Mouse (Mus musculus): Measurements from ENCODE around the gene Gm10271.

Gene Gm10271

GRCm38 (mm10) chr10:116932418-116932817, 40.0 kb downstream of the Gm10271 start:
- no peak for DNase-seq (ENCODE audit: low read depth, low spot score)

- no peak for DNase-seq (ENCODE audit: low read depth, low spot score)
These were observed 40.8 kb downstream of the Gm10271 start for GRCm38 (mm10) chr10:116931497-116932179.

GRCm38 (mm10) chr10:116930936-116931335, 41.5 kb downstream of the Gm10271 start:
- no peak for DNase-seq (ENCODE audit: low read depth, low spot score)

GRCm38 (mm10) chr10:116930506-116930905, 41.9 kb downstream of the Gm10271 start:
- DNase-seq (ENCODE audit: low read depth, low spot score) = no peak

GRCm38 (mm10) chr10:116928826-116929225, 43.6 kb downstream of the Gm10271 start:
- DNase-seq (ENCODE audit: low read depth, low spot score) = no peak

- no peak for DNase-seq (ENCODE audit: low read depth, low spot score)
These were observed 45.8 kb downstream of the Gm10271 start for GRCm38 (mm10) chr10:116926428-116927113.

- DNase-seq (ENCODE audit: low read depth, low spot score) = no peak
These were observed 48.5 kb downstream of the Gm10271 start for GRCm38 (mm10) chr10:116923651-116924495.

- DNase-seq (ENCODE audit: low read depth, low spot score) = no peak
These were observed 50.2 kb downstream of the Gm10271 start for GRCm38 (mm10) chr10:116922161-116922560.

GRCm38 (mm10) chr10:116921416-116921815, 51.0 kb downstream of the Gm10271 start:
- no peak for DNase-seq (ENCODE audit: low read depth, low spot score)

- no peak for DNase-seq (ENCODE audit: low read depth, low spot score)
These were observed 51.8 kb downstream of the Gm10271 start for GRCm38 (mm10) chr10:116920641-116921040.

GRCm38 (mm10) chr10:116919368-116920317, 52.8 kb downstream of the Gm10271 start:
- no peak for DNase-seq (ENCODE audit: low read depth, low spot score)

GRCm38 (mm10) chr10:116916581-116916980, 55.8 kb downstream of the Gm10271 start:
- no peak for DNase-seq (ENCODE audit: low read depth, low spot score)

GRCm38 (mm10) chr10:116915286-116915685, 57.1 kb downstream of the Gm10271 start:
- no peak for DNase-seq (ENCODE audit: low read depth, low spot score)

- DNase-seq (ENCODE audit: low read depth, low spot score) = no peak
These were observed 57.8 kb downstream of the Gm10271 start for GRCm38 (mm10) chr10:116914586-116914985.

- no peak for DNase-seq (ENCODE audit: low read depth, low spot score)
These were observed 58.6 kb downstream of the Gm10271 start for GRCm38 (mm10) chr10:116913647-116914273.

GRCm38 (mm10) chr10:116912850-116913249, 59.6 kb downstream of the Gm10271 start:
- no peak for DNase-seq (ENCODE audit: low read depth, low spot score)

GRCm38 (mm10) chr10:116908901-116909642, 63.3 kb downstream of the Gm10271 start:
- DNase-seq (ENCODE audit: low read depth, low spot score) = no peak

All from retina, adult 2 months (tissue).